Mouse (Mus musculus): ENCODE measurements around the gene Megf6. TPM values are rescaled to one million over a fixed set of nuclear protein-coding genes. Genes with fewer than 3 reads are reported as not detected.

Megf6 gene
- total RNA-seq, 1 experiment from 2014 or later, result not detected

DNA sequence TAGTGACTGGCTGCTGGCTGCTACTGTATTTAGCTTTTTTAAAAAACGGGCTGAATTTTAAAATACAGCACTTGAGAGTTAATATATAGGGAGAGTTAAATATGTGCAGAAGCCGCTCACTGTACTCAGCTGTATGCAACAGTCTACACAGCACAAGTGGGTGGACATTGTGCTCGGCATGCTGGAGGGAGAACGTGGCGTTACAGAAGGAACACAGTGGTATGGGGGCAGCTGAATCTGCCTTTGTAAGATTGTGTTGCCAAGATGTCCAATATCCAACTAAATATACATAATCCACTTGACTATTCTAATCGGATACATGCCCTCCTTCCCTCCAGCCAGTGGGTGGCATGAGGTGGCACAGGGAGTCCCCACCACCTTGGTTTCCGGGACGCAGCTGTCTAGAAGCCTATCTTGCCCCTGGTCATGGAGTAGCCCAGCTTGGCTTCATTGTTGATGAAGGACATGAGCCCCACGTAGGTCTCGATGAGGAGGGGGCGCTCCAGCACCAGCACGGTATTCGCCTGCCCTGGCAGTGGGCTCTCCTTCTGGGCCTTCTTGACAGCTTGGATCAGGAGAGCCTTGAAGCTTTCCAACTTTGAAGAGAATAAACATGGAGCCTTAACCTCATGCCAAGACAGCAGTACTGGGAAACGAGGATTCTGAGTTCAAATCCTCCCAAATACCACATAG lies 12.4 kb upstream of the Megf6 start:
- no peak for ATAC-seq (ENCODE audit: extremely low read depth, insufficient number of reproducible peaks, low FRiP score, poor library complexity, severe bottlenecking)

DNA sequence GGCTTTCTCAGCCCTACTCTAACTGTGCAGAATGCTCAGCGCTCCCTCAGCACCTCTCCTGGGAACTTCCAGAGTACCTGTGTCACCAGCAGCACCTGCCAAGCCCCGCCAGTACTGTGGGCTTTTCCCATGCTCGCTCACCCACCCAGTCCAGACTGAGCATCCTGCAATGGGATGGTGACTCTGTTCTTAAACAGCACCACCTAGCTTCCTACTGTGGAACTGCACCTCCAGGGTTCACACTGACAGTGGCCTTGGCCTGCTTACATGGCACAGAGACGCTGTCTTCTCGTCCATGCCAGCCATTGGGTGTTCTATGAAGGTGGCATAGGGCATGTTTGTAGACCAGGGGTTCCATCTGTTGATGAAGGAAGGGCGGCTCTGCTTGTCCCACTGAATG lies 11.5 kb upstream of the Megf6 start:
- peak; percentile 63 for ATAC-seq (ENCODE audit: extremely low read depth, insufficient number of reproducible peaks, low FRiP score, poor library complexity, severe bottlenecking)

DNA sequence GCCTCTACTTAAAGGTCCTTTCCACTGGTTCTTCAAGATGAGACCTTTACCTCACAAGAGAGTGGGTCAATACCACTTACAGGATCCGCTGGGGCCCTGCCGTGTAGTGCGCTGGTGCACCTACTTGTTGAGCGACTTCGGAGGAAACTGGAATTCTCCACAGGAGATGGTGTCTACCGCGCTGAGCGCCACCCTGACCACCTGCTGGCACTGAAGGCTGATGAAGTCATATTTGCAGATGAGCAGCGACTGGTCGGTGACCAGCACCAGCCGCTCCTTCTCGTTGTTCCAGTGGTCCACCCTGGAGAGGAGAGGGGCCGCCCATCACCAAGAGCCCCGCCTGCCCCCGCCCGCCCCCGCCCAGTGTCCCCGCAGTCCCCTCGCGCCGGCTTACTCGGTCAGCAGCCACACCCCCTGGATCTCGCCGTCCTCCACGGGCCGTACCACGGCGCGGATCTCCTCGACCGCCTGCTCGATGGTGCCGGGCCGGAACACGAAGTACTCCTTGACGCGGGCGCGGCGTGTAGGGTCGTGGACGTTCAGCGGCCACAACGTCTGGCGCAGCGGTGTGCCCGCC lies 10.5 kb upstream of the Megf6 start:
- ATAC-seq (ENCODE audit: extremely low read depth, insufficient number of reproducible peaks, low FRiP score, poor library complexity, severe bottlenecking), result no peak

DNA sequence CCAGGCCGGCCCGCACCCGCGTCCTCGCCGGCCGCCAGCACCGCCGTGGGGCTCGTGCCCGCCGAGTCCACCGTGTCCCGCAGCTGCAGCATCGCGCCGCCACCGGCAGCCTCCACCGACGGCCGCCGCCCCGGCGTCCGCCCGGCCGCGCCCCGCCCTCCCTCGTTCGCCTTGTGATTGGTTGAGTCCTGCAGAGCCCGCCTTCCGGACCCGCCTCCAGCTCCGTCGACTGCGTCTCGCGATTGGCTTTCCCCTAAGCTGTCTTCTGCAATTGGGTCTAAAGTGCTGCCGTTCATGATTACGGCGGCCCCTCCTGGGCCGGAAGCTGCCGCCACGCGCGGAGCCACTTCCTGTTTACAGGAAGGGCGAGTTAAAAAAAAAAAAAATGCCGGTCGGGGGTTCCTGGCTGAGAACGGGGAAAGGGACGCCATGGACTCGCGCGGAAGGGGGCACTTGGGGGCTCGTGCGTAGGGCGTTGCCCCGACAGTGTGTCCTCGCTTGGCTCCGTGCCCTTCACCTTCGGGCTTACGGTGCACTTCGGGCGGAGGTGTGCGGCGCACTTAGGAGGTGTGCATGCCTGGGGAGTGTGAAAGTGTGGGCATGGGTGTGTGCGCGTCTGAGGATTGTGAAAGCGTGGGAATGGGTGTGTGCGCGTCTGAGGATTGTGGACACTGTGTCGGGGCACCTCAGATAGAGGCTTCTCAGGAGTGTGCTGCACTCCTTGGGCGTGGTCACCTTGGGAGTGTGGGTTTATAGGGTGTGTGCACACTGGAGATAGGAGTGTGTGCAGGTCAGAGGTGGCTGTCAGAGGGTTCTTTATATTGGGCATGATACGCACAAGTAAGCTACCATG lies 9.8 kb upstream of the Megf6 start, which contains the start of gene Tprgl:
Tprgl (minus strand) TSS at position 129 of the 853 bp plus-strand sequence.
- ATAC-seq (ENCODE audit: extremely low read depth, insufficient number of reproducible peaks, low FRiP score, poor library complexity, severe bottlenecking), result peak; percentile 94

DNA sequence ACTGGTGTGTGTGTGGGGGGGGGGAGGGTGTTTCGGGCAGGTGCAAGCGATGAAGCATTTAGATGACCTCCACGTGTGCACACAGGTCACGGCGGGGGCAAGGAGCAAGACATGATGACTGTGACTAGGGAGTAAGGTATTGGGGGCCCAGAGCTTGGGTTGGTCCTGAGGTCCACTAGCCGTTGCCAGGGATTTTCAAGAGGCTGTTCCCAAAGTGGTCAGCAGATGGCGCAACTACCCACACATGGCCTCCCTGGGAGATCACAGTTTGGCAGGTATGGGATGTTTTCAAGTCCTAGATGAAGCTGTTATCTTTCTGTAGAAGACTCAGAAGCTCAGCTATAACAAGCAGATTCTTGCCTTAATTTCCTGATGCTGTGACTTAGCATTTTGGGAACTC lies 7.2 kb upstream of the Megf6 start:
- ATAC-seq (ENCODE audit: extremely low read depth, insufficient number of reproducible peaks, low FRiP score, poor library complexity, severe bottlenecking), result no peak; the same call in 1 of the 2 replicates

DNA sequence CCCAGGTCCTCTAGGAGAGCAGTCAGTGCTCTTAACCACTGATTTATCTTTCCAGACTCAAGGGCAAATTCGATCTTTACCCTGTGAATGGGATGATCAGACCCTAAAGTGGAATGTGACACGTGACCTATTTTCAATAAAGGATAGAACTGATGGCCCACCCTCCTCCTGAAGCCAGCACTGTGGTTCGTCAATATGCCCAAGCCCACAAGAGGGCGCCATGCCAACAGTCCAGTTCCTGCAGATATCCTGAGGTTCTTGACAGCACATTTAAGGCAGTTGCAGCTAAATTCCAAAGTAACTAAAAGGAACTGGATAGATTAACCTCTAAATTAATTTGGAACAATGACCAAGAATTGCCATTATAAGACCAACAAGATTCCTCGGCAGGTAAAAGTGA lies 3.5 kb upstream of the Megf6 start:
- ATAC-seq (ENCODE audit: extremely low read depth, insufficient number of reproducible peaks, low FRiP score, poor library complexity, severe bottlenecking), result no peak

DNA sequence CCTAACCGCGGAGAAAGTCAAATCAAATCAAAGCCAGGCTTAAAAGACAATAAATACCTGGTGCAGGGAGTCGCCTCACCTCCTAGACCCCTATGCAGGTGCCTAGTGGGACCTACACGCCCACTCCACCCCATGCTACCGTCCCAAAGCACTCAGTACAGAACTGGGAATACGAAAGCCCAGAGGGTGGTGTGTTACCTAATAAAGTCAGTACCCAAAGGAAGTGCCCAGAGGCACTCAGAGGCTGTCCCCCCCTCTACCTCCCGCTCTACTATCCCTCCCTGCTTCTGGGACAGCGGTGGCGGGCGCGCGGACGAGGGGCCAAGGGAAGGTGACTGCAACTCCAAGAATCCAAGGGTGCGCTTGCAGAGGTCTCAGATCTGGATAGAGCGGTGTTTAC lies 509 bp upstream of the Megf6 start:
- no peak for ATAC-seq (ENCODE audit: extremely low read depth, insufficient number of reproducible peaks, low FRiP score, poor library complexity, severe bottlenecking)

DNA sequence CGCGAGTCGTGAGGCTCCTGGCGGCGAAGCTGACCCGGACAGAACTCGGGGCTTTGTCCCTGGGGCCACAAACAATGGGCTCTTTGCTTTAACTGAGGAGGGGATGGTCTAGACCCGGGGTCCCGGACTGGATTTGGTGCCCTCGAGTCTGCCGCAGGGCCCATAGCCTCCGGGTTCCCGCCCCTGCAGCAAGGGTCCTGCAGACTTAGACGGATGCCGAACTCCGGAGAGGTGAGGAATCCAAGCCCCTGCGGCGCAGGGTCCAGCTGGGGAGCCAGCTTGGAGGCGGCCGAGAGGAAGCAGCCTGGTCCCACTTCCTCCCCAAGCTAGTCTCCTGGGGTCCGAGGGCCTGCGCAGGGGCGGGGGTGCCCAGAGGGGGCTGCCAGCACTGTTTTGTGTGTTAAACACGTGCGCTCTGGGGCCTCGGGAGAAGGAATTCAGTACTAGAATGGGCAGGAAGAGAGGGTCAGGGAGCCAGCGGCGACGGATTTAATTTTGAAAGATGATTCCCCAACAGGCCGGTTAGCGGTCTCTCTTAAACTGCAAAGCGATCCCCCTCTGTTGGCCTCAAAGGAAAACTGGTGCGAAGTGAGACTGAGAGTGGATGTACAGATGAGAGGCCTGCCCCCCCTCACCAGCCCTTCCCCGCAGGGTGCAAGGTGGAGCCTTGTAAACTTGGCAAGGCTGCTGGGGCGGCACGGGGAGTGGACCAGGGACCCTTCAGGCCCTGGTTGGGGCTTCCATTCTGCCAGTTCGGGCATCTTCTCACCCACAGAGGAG lies 811 bp downstream of the Megf6 start:
- ATAC-seq (ENCODE audit: extremely low read depth, insufficient number of reproducible peaks, low FRiP score, poor library complexity, severe bottlenecking), result no peak

DNA sequence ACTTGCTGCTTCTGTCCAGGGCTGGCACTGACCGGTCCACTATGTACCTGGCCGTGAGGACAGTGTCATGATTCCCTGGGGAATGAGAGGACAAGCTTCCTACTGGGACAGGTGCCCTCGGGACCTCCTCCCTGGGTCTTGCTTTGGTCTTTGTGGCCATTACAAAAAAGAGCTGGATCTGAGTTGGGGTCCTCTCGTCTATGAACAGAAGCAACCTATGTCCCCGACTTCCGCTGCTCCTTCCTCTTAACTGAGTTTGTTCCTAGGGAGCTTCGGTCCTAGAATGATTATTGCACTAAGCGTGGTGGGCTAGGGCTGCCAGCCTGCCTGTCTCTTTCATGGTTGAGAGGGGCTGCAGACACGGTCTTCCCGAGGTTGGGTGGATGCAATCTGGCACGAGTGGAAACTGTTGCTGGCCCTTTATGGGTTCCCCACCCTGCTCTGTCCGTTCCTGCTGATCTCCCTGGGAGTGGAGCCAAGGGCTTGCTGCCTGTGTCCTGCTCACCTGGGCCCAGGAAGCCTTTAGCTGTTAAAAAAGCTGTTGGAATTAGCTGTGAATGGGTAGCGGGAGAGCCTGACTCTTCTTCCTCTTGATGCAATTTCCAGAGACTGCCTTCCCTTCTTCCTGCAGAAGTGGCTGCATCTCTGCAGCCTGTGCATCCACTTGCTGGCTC lies 1.5 kb downstream of the Megf6 start:
- no peak for ATAC-seq (ENCODE audit: extremely low read depth, insufficient number of reproducible peaks, low FRiP score, poor library complexity, severe bottlenecking)

- no peak for ATAC-seq (ENCODE audit: extremely low read depth, insufficient number of reproducible peaks, low FRiP score, poor library complexity, severe bottlenecking)
Observed at GRCm38 (mm10) chr4:154177257-154177656, 6.7 kb downstream of the Megf6 start.

DNA sequence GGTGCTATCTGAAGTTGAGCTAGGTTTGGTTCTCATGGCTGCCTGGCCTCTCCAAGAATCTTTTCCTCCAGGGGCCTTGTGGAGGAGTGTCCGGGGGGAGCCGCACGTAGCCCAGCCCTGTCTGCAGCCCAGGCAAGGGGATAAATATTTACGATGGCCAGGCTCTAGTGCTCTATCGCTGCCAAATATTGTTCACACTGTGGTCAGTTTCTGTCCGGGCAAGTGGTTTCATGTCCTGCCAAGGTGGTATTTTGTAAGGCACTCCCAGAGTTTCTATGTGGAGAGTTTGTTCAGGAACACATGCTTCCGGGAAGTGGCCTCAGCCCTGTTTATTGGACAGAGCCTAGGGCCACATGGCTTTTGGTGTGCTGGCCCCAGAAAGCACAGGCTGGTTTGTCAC lies 10.5 kb downstream of the Megf6 start:
- no peak for ATAC-seq (ENCODE audit: extremely low read depth, insufficient number of reproducible peaks, low FRiP score, poor library complexity, severe bottlenecking)

GRCm38 (mm10) chr4:154183566-154183965 lies 13.0 kb downstream of the Megf6 start:
- ATAC-seq (ENCODE audit: extremely low read depth, insufficient number of reproducible peaks, low FRiP score, poor library complexity, severe bottlenecking), result no peak

GRCm38 (mm10) chr4:154185001-154185400 lies 14.5 kb downstream of the Megf6 start:
- ATAC-seq (ENCODE audit: extremely low read depth, insufficient number of reproducible peaks, low FRiP score, poor library complexity, severe bottlenecking), result no peak

DNA sequence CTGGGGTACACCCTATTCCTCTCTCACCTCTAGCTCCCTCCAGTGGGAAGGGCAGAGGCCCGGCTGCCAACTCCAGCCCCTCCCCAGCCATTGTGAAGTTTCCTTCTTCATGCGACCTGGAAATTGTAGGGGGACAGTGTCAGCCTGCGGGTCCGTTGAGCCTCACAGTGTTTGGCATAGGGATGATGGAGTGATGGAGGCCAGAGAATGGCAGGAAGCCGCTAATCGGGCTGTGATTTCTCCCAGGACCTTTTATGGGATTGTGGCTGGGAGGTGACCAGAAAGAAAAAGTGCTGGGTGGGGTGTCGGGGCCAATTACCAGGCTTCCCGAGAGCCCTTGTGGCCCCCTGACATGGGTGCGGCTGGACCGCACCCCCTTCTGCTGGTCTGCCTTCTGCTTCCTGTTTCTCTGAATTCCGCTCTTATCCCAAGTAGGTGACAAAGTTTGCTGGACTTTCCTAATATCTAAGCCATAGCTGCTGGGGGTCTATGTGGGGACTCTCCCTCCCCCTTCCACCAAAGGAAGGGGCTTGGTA lies 15.5 kb downstream of the Megf6 start:
- no peak for ATAC-seq (ENCODE audit: extremely low read depth, insufficient number of reproducible peaks, low FRiP score, poor library complexity, severe bottlenecking)

- no peak for ATAC-seq (ENCODE audit: extremely low read depth, insufficient number of reproducible peaks, low FRiP score, poor library complexity, severe bottlenecking)
Observed at GRCm38 (mm10) chr4:154188948-154189347, 18.4 kb downstream of the Megf6 start.

- no peak for ATAC-seq (ENCODE audit: extremely low read depth, insufficient number of reproducible peaks, low FRiP score, poor library complexity, severe bottlenecking)
Observed at GRCm38 (mm10) chr4:154197961-154198360, 27.4 kb downstream of the Megf6 start.

- no peak for ATAC-seq (ENCODE audit: extremely low read depth, insufficient number of reproducible peaks, low FRiP score, poor library complexity, severe bottlenecking)
Observed at GRCm38 (mm10) chr4:154198377-154198961, 27.9 kb downstream of the Megf6 start.

DNA sequence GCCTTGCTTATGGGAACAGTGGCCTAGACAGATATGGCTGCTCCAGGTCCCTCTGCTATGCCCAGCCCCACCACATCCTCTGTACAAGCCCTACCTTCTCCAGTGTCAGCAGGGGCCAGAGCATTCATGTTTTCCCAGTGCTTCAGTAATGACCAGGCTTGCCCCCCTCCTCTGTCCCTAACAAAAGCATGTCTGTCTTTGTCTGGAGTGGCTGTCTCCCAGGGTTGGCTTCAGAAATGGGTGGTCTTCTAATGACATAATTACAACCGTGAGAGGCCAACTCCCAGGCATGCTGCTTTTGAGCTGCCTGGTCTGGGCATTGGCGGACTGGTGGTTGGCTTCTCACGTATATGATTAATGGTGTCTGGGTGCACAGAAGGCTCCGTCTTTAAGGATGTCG lies 31.0 kb downstream of the Megf6 start:
- ATAC-seq (ENCODE audit: extremely low read depth, insufficient number of reproducible peaks, low FRiP score, poor library complexity, severe bottlenecking), result no peak

All from neutrophil, adult 5-6 weeks (primary cell).